Mouse (Mus musculus) forebrain, embryonic 16.5 days (tissue): Measurements from ENCODE around the gene Clk3. TPM values are rescaled to one million over a fixed set of nuclear protein-coding genes. Genes with fewer than 3 reads are reported as not detected.

Source experiments
- ATAC-seq: fragments of 200-750 bp; cut with Nextera tagmentation; 2 replicates; pipeline ENCODE4 v1.8.0; 2017; ENCODE audit warnings: mild to moderate bottlenecking, moderate library complexity
- H3K27ac ChIP-seq: fragments of 300-500 bp; sonication (generic); 2 replicates; pipeline ENCODE4 v1.5.1; 2014; ENCODE audit warnings: low read length, control low read depth
- H3K27me3 ChIP-seq: fragments of 300-500 bp; sonication (generic); replicated peaks from 2 replicates; pipeline ENCODE4 v1.6.1; 2014; ENCODE audit warnings: low read length; ENCODE audit not compliant: control insufficient read depth, insufficient read depth
- H3K36me3 ChIP-seq: fragments of 300-500 bp; sonication (generic); 2 replicates; pipeline ENCODE4 v1.6.1; 2014; ENCODE audit not compliant: control insufficient read depth, insufficient read depth
- H3K4me1 ChIP-seq: fragments of 300-500 bp; sonication (generic); replicated peaks from 2 replicates; pipeline ENCODE4 v1.6.1; 2014; ENCODE audit warnings: low read length; ENCODE audit not compliant: control insufficient read depth, insufficient read depth
- H3K4me2 ChIP-seq: fragments of 300-500 bp; sonication (generic); 2 replicates; pipeline ENCODE4 v1.6.1; 2014; ENCODE audit warnings: mild to moderate bottlenecking, low read length, control low read depth
- H3K4me3 ChIP-seq: fragments of 300-500 bp; sonication (generic); replicated peaks from 2 replicates; pipeline ENCODE4 v1.5.1; 2014; ENCODE audit warnings: mild to moderate bottlenecking, low read length, control low read depth
- H3K9ac ChIP-seq: fragments of 300-500 bp; sonication (generic); replicated peaks from 2 replicates; pipeline ENCODE4 v1.6.1; 2014; ENCODE audit warnings: low read depth, low read length, control low read depth
- H3K9me3 ChIP-seq: fragments of 300-500 bp; sonication (generic); 2 replicates; pipeline ENCODE4 v1.6.1; 2016; ENCODE audit warnings: low read length; ENCODE audit not compliant: control insufficient read depth
- WGBS: fragments of 180-500 bp; shearing (Covaris S2); extraction: QIAGEN DNeasy Blood & Tissue Kit; methylation state at CpG from one replicate; pipeline ENCODE4 v1.1.7; 2014; 5-methylcytosine and 5-hydroxymethylcytosine counted together
- polyA plus RNA-seq: library from polyadenylated mRNA; unstranded; fragments of >200 nt; fragmentation: Nextera tagmentation; extraction: Ambion mirVana; gene quantifications from 2 replicates; pipeline ENCODE4 v1.2.1, GENCODE M21; 2015

Gene Clk3
- polyA plus RNA-seq: 88.9 and 97.4 TPM in 2 replicates

DNA sequence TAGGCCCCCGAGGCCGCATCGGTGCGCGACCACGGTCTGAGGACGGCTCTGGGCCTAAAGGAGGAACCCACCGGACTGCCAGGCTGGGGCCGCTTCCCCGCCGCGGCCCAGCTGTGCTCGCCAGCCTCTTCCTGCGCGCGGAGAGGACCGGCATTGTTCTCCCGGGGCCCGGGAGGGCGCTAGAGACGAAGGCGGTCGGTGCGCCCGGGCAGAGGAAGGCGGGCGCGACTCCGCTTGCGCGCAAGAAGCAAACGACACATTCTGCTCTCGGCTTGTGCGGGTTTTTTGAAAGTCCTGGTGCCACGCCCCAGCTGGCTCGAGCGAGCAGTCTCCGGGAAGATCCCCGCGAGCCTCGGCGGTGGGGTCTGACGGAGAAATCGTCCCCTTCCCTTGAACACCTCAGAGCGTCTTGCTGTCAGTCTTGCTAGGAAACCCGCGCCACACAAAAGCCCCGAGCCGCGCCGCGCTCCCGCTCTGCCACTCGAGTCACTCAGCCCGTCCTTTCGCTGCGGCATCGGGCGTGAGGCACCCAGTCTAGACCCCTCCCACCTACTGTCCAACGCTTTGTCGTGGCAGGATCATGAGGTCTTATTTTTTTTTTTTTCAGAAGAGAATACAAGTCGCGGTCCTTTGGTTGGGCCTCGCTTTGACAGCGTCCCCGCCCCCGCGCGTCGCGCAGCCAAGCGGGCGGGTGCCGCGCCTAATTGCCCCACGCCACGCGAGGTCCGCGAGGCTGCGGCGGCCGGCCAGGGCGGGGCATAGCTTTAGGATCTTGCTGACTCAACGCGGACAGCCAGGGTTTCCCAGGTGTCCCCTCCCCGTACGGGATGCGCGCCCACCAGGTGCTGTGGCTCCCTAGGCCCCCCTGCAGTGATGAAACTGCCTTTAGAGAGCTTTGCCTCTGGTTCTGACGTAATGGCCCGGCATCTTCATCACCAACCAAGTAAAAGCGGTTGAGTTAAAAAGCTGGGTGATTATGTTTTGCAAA is at the start of gene Clk3:
Clk3 (minus strand) TSS at position 497 of the 988 bp plus-strand sequence.
- 0 out of 2 replicates have a peak, but pooled peaks cover under 1% of the 10 kb centered on the region for H3K36me3 ChIP-seq
- H3K9ac ChIP-seq: peak within 1 kb of the TSS; percentile 100
- peak; percentile 64 for ATAC-seq
- H3K4me2 ChIP-seq: peak within 1 kb of the TSS; percentile 99
- WGBS: under 1% methylated on average over 93 of the region's 93 CpGs
- H3K27me3 ChIP-seq: no peaks in the 10 kb centered on the region
- no peaks in the 10 kb centered on the region for H3K9me3 ChIP-seq
- peaks cover 37% of the 10 kb centered on the region for H3K4me1 ChIP-seq
- H3K27ac ChIP-seq: peak within 1 kb of the TSS; percentile 100
- peak within 1 kb of the TSS; percentile 98 for H3K4me3 ChIP-seq

DNA sequence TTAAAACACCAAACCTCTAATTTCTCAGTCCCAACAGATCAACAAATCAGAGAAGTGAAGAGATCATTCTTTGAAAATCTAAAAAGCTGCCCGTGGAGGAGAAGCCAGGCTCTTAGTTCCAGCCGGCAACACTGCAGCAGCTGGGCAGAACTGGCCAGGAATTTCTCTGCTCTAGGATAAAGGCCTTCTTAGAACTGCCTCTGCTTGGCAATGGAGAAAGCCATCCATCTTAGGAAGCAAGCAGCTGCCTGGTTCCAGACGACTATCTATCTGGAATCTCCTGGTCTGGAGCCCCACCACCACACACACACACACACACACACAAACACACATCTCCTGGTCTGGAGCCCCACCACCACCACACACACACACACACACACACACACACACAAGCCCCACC is 49.2 kb upstream of the Clk3 start:
- no peaks in the 10 kb centered on the region for H3K27me3 ChIP-seq
- WGBS: 45% methylated on average over 3 of the region's 3 CpGs
- no peak overlapping the region for H3K27ac ChIP-seq
- H3K9ac ChIP-seq: no peak overlapping the region
- H3K4me2 ChIP-seq: no peak overlapping the region
- no peaks in the 10 kb centered on the region for H3K9me3 ChIP-seq
- H3K4me1 ChIP-seq: peaks cover 39% of the 10 kb centered on the region
- ATAC-seq: no peak
- no peaks in the 10 kb centered on the region for H3K36me3 ChIP-seq
- no peak overlapping the region for H3K4me3 ChIP-seq

GRCm38 (mm10) chr9:57814014-57814413 is 48.4 kb upstream of the Clk3 start:
- H3K27me3 ChIP-seq: no peaks in the 10 kb centered on the region
- H3K27ac ChIP-seq: no peak overlapping the region
- no peaks in the 10 kb centered on the region for H3K9me3 ChIP-seq
- H3K4me2 ChIP-seq: no peak overlapping the region
- no peaks in the 10 kb centered on the region for H3K36me3 ChIP-seq
- no peak overlapping the region for H3K4me3 ChIP-seq
- no peak overlapping the region for H3K9ac ChIP-seq
- 19% methylated on average over 1 of the region's 1 CpGs for WGBS
- peaks cover 44% of the 10 kb centered on the region for H3K4me1 ChIP-seq
- no peak for ATAC-seq

- H3K4me1 ChIP-seq: peaks cover 47% of the 10 kb centered on the region
- H3K36me3 ChIP-seq: no peaks in the 10 kb centered on the region
- no peak overlapping the region for H3K4me3 ChIP-seq
- WGBS: 27% methylated on average over 8 of the region's 8 CpGs
- H3K9ac ChIP-seq: no peak overlapping the region
- H3K27me3 ChIP-seq: no peaks in the 10 kb centered on the region
- H3K9me3 ChIP-seq: no peaks in the 10 kb centered on the region
- no peak overlapping the region for H3K4me2 ChIP-seq
- H3K27ac ChIP-seq: peak overlapping the region; percentile 16
- ATAC-seq: peak; percentile 22; the same call in 1 of the 2 replicates
Measured at GRCm38 (mm10) chr9:57811793-57812733, 46.4 kb upstream of the Clk3 start.

DNA sequence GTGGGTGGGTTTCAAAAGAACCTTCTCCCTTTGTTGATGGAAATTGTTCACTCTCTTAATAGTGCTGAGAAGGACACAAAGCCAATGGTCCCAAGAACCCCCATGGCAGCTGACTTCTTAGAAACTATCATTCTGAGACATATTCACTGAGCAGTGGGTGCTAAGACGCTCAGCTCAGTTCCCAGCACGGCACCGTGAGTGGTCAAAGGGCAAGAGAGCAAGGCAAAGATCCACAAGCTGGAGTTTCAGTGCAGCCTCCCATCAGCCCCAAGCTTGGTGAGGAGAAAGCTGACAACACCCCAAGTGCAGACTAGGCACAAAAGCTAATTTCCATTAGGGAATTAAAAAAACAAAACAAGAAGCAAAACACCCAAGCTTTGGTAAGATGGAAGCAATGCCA is 45.0 kb upstream of the Clk3 start:
- Histone ChIP-seq H3K9ac (no peak overlapping the region), H3K9me3 (no peaks in the 10 kb centered on the region), H3K27ac (no peak overlapping the region), H3K4me2 (no peak overlapping the region), H3K27me3 (no peaks in the 10 kb centered on the region), H3K4me3 (no peak overlapping the region), H3K4me1 (peaks cover 45% of the 10 kb centered on the region), H3K36me3 (no peaks in the 10 kb centered on the region)
- no peak for ATAC-seq
- 79% methylated on average over 3 of the region's 3 CpGs for WGBS

DNA sequence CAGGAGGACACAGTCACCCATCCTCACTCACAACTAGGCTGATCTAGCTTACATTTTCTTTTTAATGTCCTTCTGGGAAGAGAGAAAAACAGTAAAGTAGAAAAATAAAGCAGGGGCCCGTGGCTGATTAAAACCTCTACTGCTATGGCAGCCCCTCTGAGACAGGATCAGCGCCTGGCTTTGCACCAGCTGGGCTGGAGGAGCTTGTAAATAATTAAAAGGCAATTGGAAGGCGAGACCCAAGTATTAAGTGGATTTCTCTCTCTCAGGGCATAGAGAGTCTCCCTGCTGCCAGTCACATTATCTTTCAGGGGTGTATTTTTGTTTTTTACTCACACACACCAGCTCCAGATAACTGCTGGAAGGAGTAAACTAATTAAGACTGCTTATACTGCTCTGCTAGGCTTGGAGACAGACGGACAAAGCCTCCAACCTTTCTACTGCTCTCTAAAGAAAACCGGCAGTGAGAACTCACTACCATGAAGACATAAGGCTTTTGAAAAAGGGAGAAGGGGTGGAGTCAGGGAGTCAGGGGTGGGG is 43.2 kb upstream of the Clk3 start:
- H3K4me1 ChIP-seq: peaks cover 38% of the 10 kb centered on the region
- H3K36me3 ChIP-seq: no peaks in the 10 kb centered on the region
- peak; percentile 67 for ATAC-seq
- H3K27me3 ChIP-seq: no peaks in the 10 kb centered on the region
- no peaks in the 10 kb centered on the region for H3K9me3 ChIP-seq
- 8% methylated on average over 5 of the region's 5 CpGs for WGBS
- H3K27ac ChIP-seq: peak overlapping the region; percentile 58
- no peak overlapping the region for H3K4me2 ChIP-seq
- no peak overlapping the region for H3K4me3 ChIP-seq
- no peak overlapping the region for H3K9ac ChIP-seq

DNA sequence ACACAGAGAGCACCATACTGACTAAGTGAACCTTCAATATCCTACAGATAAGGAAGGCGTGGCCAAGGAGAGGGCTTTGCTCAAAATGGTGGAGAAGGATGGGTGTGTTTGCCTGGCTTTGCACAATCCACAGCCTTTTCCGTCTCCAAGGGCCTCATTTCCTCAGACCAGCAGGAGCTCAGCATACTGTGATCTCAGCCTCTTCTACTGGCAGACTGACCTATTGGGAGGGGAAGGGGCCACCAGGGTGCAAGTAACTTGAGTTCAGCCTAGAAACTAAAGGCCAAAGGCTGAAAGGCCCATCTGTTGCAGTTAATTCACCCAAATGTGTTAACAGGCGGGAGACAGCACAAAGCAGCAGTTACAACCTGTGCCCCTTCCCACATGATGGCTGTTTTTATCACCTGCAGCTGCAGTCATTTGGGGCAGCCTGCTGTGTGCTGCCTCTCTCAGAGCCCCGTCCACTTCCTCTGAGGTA is 41.6 kb upstream of the Clk3 start:
- no peak for ATAC-seq
- Histone ChIP-seq H3K4me2 (no peak overlapping the region), H3K27ac (no peak overlapping the region), H3K27me3 (no peaks in the 10 kb centered on the region), H3K9me3 (no peaks in the 10 kb centered on the region), H3K9ac (no peak overlapping the region), H3K4me3 (no peak overlapping the region), H3K4me1 (peaks cover 29% of the 10 kb centered on the region), H3K36me3 (no peaks in the 10 kb centered on the region)
- WGBS: 75% methylated on average over 4 of the region's 4 CpGs

DNA sequence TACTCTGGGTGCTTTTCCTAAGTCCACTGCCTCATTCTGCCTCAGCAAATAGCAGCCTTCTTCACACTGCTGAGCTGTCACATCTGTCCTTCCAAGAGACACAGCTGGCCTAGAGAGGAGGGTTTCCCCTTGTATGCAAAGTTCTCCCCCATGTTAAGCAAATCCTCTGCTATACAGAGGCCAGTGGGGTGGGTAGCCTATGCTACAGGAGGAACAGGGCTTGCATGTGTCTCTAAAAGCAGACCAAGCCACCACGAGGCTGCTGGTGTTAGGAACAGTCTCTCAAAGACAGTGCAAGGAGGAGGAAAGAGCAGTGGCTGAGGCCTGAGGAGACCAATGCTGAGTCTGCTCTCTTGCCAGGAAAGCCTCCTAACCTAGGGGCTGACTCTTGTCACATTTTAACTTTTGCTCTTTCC is 40.4 kb upstream of the Clk3 start:
- WGBS: 42% methylated on average over 1 of the region's 1 CpGs
- H3K36me3 ChIP-seq: no peaks in the 10 kb centered on the region
- no peak overlapping the region for H3K4me2 ChIP-seq
- no peak overlapping the region for H3K4me3 ChIP-seq
- ATAC-seq: no peak
- no peak overlapping the region for H3K27ac ChIP-seq
- H3K27me3 ChIP-seq: no peaks in the 10 kb centered on the region
- no peak overlapping the region for H3K9ac ChIP-seq
- peaks cover 20% of the 10 kb centered on the region for H3K4me1 ChIP-seq
- no peaks in the 10 kb centered on the region for H3K9me3 ChIP-seq
